Mouse (Mus musculus) T-helper 17 cell (primary cell): ENCODE measurements at regions not wholly inside any gene's neighbourhood (a gene's known extent, or its start where the extent isn't known, plus 50 kb on each side); places are given as distances from the start of the nearest gene placed in this dataset.

ENCODE experiments used
- in situ Hi-C, 2 experiments: fragments of 300-600 bp; cut with MboI, MseI; formaldehyde crosslinking; loops; 1 replicate in 1 of 2; 2 replicates in 1 of 2; pipeline ENCODE4 v1.15.1; 2025; ENCODE audit warnings: high pct_unique_total_duplicates in 2 of 2

DNA sequence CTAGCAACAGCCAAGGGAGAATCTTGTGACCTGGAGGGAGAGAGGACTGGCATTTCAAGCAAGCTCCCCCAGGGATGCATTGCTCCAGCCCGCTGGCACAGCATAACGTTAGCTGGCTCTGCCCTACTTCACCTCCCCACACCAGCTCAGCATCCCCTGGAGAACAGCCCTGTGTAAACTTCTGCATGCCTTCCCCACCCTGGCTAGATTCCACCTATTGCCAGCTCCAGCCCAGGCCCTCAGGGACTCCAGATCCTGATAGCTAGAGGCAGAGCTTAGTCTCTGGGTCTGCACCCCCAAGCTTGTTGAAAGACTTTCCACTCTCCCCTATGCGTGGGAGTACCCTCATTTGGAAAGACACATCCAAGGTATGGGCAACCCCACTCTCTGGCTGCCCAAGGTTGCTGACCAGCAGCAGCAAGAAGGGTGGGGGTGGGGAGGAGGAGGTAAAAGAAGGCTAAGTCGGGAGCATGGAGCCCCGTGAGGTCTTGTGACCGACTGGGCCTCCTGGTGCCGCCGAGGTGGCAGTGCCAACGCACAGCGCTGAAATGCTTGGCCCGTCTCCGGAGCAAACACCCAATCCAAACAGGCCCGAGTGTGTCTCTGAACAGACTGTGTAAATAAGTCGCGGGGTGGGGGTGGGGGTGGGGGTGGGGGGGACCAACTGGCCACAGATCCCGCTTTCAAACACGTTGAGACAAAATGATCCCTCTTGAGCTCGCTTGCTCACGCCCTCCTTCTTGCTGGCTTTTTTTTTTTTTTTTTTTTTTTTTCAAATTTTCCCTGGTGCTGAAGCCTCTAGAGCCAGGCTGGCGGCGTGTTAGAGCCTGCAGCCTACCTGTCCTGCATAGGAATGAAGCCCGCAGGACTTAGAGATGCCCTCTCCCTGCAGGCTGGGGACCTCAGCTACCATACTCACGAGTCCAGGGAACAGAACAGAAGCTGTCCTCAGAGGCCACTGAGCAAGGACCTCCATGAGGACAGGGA, 350.3 kb downstream of the Sox9 start:
- in situ Hi-C loops, result no loop called here

DNA sequence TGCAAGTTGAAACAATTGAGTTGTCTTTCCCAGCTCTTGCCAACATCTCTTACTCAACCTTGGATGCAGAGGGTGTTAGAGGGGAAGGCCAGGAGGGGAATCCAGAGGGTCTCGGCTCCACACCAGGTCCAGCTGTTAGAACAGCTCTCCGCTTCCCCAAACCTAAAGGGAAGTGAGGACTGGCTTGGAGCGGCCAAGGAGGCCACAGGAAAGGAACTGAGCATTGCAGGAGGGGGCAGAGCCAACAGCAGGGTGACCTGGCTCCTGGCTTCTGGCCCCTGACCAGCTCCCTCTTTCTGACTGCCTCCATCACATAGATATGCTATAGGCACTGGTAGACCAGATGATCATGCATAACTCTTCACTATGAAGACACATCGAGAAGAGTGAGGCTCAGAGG, 351.4 kb downstream of the Sox9 start:
- in situ Hi-C loops, result no loop called here

DNA sequence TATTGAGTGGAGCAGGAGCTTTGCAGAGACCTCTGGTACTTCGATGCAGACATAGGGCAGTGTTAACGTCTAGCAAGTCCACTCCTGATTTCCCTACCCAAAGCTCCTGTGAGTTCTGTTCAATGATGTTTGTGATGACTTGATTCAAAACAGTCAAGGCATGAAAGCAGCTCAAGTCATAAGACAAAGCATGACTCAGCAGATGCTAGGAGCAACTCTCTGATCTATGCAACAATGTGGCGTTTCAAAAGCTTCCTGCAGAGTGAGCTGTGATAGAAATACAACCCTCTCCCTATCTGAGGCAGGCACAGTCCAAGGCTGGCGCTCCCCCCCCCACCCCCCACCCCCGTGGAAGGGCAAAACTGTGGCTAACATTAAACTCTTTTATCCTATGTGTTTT, 353.2 kb downstream of the Sox9 start:
- in situ Hi-C loops, result no loop called here

DNA sequence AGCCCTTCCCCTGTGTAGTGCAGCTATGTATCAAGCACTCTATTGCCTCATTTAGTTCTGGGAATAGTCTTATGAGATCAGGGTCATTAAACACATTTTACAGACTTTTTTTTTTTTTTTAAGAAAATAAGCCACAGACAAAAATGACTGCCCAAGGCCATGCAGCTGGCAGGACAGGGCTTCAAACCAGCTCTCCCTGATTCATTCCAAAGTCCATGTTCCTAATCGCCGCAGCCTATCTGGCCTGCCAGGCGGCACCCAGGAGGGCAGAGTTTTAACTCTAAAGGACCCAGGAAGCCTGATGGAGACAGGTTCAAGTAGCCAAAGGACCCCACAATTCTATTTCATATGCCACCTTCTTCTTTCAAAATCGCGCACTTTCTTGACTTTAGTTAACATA, 356.4 kb downstream of the Sox9 start:
- in situ Hi-C loops, result no loop called here

DNA sequence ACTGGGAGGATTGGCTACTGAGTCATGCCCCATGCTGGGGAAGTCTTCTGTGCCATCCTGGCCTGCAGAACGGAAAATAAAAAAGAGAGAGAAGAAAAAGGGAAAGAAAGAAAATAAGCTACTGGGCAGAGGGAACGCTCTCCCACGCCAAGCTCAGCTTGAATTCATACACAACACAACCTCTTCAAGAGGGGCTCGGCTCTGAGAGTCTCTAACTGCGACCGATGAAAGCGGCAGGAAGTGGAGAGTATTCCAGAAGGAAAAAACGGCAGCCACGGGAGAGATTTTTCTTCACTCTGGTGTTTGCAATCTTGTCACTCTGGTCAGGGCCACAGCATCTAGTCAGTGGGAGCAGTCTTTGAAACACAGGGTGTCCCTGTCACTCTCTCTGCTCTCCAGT, 358.6 kb downstream of the Sox9 start:
- in situ Hi-C loops, result loop anchor here in 1 of 2 experiments (10.0 kb wide), 1 partner anchor 1624 kb away; the partner anchor contains the start of gene Kif19a

DNA sequence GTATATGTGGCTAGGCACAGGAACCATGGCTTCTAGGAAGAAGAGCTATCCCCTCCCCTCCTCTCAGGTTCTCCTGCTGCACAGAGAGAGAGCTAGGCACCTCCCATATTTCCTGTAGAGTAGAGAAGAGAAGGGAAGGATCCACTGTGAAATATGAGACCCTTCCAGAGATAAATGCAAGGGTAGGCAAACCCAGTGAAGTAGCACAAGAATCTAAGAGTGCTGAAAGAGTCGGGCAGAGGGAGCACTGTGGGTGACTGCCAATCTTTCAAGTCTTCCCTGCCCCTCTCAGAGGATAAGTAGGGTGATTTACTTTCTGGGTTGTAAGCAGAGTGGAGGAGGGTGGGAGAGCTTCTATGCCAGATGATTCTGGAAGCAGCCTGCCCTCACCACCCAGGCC, 360.8 kb downstream of the Sox9 start:
- in situ Hi-C loops, result loop anchor here in 1 of 2 experiments (10.0 kb wide), 1 partner anchor 1622 kb away; the partner anchor contains the start of gene Kif19a

DNA sequence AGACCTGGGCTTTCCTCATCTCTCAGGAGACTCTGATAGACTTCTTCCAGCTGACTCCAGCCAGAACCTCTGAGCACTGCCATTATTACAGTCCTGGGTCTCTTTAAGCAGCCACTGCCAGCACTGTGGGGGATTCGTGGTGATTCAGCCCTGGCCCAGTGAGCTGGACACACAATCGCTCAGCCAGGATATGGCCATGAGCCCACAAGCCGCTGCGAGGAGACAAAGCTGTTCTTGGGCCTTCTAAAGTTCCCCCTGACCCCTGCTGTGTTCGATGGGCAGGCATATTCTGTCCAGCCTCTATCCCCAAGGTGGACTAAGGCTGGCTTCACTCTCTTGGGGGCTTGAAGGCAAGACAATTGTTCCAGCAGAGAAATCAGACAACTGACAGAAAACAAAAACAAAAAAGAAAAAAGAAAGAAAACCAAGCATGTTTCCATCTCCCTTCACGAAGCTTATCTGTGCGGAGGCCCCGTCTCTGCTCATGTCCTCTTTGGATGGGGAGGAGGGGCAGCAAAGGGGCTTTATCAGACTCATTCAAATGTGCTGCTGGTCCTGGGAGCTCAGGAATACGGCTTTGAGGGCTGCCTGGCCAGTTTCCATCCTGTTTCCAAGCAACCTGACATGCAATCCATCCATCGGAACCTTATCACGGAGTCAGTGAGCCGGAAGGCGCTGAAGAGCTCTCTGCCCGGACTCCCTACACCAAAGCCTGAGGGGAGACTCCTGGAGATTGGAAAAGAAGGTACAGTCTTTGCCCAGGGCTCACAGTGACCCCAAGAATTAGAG, 362.0 kb downstream of the Sox9 start:
- in situ Hi-C loops, result loop anchor here in 1 of 2 experiments (10.0 kb wide), 1 partner anchor 1621 kb away; the partner anchor contains the start of gene Kif19a

DNA sequence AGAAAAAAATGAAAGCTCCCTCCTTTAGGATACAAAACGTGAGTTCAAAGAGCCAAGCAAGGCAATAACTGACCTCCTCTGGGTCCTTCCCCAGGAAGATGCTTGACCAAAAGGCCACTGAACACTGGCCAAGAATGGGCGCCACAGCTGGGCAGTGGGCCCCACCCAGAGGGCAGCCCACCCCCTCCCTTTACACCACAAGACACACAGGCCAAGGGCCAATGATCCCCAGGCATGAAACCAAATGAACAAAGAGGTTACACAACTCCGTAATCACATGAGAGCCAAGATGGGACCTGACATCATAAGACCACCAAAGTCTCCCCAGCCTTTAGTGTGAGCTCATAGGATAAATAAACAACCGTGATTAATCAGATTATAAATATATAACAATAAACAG, 363.7 kb downstream of the Sox9 start:
- in situ Hi-C loops, result loop anchor here in 1 of 2 experiments (5.0 to 10.0 kb wide), 2 partner anchors 998 to 1619 kb away; partner anchors contain the start of gene Kif19a

DNA sequence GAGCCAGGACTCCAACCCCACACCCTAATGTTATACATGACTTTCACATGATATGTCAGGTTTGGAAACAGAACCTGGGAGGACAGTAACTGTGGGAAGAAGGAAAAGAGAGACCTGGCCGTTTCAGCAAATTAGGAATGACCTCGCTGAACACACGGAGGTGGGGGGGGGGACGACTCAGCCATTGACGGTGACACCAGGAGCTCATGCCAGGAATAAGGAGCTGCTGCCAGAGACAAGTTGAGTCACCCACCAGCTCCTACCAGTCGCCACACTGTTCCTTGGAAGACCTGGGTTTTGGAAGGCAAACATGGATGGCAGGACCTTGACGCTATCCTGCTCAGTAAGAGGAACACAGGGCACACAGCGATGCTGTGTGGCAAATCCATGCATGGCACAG, 364.7 kb downstream of the Sox9 start:
- in situ Hi-C loops, result loop anchor here in 1 of 2 experiments (5.0 to 10.0 kb wide), 2 partner anchors 999 to 1618 kb away; partner anchors contain the start of gene Kif19a

DNA sequence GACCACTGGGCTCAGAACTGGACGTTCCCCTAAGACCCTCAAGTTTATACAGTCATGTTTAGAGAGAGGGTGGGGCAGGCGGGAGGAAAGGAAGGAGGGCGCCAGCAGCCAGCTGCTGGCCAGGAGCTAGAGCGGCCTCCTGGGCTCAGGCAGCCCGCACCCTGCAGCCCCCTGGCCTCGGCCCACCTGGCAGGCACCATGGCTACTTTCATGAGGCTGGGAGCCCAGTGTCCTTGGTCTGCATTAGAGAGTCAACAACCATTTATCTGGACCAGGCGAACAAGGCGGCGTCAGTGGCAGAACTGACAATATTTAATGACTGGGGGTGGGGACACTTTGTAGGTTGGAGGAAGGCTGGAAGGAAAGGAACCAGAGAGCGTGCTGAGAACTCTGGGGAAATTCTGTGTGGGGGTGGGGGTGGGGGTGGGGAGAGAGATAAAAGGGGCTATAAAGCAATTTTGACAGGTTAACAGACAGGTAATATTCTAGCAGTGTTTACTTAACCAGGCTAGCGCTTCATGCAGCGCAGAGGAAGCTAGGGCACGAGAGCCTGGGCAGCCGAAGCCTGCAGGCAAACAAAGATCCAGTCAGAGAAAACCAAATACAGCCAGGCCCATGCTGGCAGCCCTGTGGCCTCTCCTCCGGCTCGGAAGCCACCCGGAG, 365.6 kb downstream of the Sox9 start:
- in situ Hi-C loops, result loop anchor here in 1 of 2 experiments (5.0 to 10.0 kb wide), 2 partner anchors 1000 to 1617 kb away; partner anchors contain the start of gene Kif19a

DNA sequence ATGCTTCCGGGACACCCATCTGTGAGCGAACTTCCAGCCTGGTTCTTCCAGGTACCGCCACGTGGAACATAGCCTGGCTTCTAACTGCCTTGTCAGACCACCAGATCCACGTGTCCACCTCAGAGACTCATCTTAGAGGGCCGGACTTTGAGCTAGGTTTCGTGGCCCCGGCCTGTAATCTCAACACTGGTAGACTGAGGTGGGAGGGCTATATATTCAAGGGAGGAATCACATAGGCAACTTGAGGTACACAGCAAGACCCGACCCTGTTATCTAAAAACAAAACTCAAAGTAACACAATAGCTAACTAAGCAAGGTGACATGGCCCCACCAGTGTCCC, 366.1 kb downstream of the Sox9 start:
- in situ Hi-C loops, result loop anchor here in 1 of 2 experiments (5.0 to 10.0 kb wide), 2 partner anchors 1001 to 1617 kb away; partner anchors contain the start of gene Kif19a

DNA sequence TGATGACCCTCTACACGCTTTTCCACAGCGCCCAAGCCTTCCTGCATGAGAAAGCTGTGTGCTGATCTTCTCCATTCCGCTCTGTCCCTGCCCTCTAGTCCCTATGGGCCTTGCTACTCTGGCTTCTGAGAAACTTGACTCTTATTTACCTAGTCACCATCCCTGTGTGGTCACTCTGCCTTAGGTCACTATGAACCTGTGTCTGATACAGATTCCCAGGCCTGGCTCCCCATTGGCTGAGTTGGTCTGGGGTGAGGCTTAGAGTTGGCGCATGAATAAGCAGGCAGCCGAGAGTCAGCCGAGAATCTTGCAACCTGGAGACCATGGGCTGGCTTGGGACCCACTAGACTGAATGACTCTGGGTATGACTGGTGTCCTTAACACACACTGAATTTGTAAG, 373.5 kb downstream of the Sox9 start:
- in situ Hi-C loops, result no loop called here

DNA sequence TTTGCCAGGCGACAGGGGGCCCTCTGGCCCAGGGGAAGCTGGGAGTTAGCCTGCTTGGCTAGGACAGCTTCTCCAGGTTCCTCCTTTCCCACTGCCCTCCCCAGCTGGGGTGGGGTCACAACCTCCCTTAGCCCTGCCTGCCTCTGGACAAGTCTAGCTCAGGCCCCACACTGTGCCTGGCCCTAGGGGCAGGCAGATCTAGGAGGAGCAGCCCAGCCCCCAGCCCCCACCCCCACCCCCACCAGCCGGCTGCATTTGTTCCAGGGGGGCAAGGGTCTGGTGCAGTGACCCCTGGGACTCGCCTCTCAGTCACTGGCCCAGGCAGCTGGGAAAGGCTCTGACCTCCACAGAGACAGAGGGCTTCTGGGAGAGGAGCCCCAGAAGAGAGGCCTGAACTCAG, 381.9 kb downstream of the Sox9 start:
- in situ Hi-C loops, result loop anchor here in 1 of 2 experiments (10.0 kb wide), 1 partner anchor 549 kb away; no protein-coding TSS in a partner anchor

DNA sequence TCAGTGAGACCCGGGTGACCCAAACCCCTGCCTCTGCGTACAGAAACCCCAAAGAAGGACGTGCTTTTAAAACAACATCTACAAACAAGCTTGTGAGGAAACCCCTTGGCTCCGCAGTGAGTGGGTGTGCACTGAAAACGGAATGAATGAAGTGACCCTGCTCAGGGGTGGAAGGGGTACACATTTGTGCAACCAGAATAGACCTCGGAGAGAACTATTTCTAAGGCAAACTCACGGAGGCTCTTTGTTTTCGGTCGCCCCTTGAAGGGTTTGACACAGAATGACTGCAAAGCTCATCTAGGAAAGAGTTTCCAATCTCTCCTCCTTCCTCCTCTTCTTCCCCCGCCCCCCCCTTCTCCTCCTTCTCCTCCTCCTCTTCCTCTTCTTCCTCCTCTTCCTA, 382.5 kb downstream of the Sox9 start:
- in situ Hi-C loops, result loop anchor here in 1 of 2 experiments (10.0 kb wide), 1 partner anchor 550 kb away; no protein-coding TSS in a partner anchor

DNA sequence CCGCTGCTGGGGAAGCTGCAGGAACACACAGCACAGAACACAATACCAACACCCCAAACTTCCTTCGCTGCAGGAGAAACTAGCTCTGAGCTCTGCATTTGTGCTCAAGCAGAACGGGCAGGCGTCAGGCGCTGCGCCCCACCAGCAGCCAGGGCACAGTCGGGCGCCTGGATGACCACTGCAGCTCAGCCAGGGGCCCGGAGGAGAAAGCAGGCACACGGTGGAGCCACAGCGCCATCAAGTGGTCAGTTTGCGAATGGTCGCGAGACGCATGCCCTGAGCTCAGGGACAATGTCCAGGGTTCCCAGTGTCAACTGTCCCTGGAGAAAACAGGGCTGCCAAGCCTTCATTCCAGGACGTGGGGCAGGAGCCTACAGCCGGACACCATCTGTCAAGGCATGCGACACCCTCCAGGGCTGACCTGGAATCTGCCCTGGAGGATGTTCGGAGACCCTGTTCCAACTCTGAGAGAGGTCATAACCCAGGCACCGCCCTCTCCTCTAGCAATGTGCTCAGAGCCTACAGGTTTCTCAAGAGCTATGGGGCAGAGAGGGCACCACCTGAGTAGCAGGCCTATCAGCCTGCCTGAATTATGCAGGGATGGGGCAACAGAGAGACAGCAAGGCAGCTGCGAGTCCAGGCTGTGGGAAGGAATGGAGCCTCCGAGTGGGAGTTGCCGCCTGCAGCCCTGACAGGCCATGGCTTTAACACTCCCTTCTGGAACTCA, 383.2 kb downstream of the Sox9 start:
- in situ Hi-C loops, result loop anchor here (5.0 to 10.0 kb wide), 3 partner anchors 103 to 1628 kb away; no protein-coding TSS in a partner anchor

DNA sequence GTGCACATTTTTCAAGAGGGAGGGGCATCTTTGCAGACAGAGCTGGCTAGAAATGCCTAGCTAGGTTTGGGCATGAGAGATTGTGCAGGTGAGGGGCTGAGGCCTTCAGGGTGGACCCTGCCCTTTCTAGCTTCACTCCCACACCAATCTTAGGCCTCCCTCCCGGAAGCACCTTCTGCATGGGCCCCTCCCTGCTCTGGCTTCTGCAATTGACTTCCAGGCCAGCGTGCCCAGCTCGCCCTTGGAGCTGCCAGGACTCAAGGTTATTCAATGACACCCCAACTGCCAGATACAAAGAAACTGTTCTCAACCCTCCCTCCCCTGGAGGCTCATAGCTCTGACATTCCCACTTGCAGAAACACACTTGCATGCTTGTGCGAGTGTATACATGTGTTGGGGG, 384.5 kb downstream of the Sox9 start:
- in situ Hi-C loops, result loop anchor here (5.0 to 10.0 kb wide), 3 partner anchors 104 to 1629 kb away; no protein-coding TSS in a partner anchor

DNA sequence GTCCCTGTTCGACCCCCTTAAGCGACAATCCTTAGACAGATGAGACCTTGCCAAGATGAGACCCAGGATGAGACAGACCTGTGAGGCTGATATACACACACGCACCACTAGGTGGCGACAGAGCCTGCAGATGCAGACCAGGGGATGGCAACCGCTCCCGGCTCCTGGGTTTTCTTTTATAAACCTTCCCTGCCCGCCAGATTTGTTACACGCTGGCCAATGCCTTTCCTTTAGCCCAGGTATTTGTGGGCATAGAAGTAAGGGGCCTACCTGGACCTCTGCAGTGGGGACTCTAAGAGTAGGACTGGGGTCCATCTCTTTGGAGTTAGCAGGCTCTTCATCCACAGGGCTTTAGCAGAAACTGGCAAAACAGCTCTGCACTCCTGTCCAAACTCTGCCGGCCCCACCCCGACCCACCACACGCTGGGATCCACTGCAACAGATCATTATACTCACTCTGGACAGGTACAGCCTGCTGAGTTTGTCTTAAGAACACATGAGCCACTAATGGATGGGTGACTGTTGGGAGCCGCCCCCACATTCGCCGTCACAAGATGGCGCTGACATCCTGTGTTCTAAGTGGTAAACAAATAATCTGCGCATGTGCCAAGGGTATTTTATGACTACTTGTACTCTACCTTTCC, 390.6 kb downstream of the Sox9 start:
- in situ Hi-C loops, result loop anchor here in 1 of 2 experiments (10.0 kb wide), 1 partner anchor 122 kb away; no protein-coding TSS in a partner anchor

DNA sequence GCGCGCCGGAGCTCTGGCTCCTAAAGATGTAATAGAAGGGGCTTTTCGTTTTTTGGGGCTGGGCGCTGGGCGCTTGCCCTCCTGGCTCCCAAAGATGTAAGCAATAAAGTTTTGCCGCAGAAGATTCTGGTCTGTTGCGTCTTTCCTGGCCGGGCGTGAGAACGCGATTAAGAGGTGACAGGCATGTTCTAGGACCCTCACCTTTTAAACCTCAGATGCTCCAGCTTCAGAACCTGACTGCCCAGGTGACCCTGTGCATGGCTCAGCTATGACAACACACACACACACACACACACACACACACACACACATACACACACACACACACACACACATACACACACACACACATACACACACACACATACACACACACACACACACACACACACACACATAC, 391.3 kb downstream of the Sox9 start:
- in situ Hi-C loops, result loop anchor here in 1 of 2 experiments (10.0 kb wide), 1 partner anchor 121 kb away; no protein-coding TSS in a partner anchor

DNA sequence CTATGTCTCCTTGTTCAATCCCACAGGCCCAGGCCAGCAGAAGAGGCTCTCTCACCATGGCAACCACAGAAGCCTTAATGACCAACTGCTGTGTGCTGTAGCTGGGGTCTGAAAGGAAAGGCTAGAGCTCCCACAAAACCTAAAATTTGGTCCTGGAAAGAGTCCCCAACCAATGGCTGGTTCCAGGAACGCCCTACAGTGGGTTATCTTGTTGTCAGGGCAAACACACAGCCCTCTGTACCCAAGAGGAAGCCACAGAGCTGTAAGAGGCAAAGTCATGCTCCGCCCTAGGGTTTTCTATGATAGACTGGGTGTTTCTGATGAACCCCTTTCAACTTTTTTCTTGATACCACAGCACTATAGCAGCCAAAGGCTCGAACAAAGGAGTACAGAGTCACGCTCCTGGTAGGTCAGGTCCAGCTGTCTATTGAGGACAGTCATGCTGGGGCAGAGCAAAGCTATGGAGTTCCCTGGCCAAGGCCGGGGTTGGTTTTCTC, 392.0 kb downstream of the Sox9 start:
- in situ Hi-C loops, result loop anchor here in 1 of 2 experiments (10.0 kb wide), 1 partner anchor 121 kb away; no protein-coding TSS in a partner anchor
